Mouse (Mus musculus): ENCODE data around the gene Flcn.

- TF ChIP-seq CTCF (IDR thresholded peaks at IDR 0.05; ENCODE audit: borderline replicate concordance, control insufficient read depth, extremely low read depth, insufficient read depth, low read length, poor library complexity) (no peak), POLR2A (IDR thresholded peaks at IDR 0.05; ENCODE audit: control insufficient read depth, extremely low read depth, insufficient read depth, low read length, poor library complexity) (no peak)
Measured at GRCm38 (mm10) chr11:59777259-59777658, 32.6 kb downstream of the Flcn start.

Data from thymus, adult 2 months (tissue).